Comparison of ENCODE assay signal across 26 mouse cellular contexts in genomic region chr11:74982241-74982640, GRCm38 (mm10). TPM values are rescaled to one million over a fixed set of nuclear protein-coding genes. Genes with fewer than 3 reads are reported as not detected.
A peak's percentile ranks its signal among the peaks of the same experiment; 100 is the strongest.
DNase-seq lines count a peak whose midpoint lies in the region; ATAC-seq and TF ChIP-seq lines count a peak whose summit lies in the region.
"Had no signal": no experiment of that assay in that cellular context is flagged by ENCODE, and none has a peak within 500 bp of the region (broad histone marks: within the 10 kb centered on the region; RNA-seq: fewer than 3 reads in every experiment).

No protein-coding gene starts in this region.

- peak overlapping the region; percentile 72 for H3K27ac ChIP-seq in gastrocnemius, adult 2 months
- peak overlapping the region; percentile 15; the same call in 1 of the 2 replicates for H3K27ac ChIP-seq in heart, postnatal 0 days (ENCODE audit: low read depth)
- H3K27ac ChIP-seq in lung, embryonic 15.5 days, result peak overlapping the region; percentile 49
- no peak overlapping the region for H3K27ac ChIP-seq in lung, postnatal 0 days (ENCODE audit: low read length)
- H3K27ac ChIP-seq: embryonic facial prominence, embryonic 12.5 days; hindbrain, embryonic 12.5 days; hindbrain, postnatal 0 days; kidney, embryonic 15.5 days; neural tube, embryonic 12.5 days had no signal

- no peak overlapping the region for H3K9ac ChIP-seq in heart, postnatal 0 days (replicated peaks; ENCODE audit: low read depth, low read length)
- no peak overlapping the region for H3K9ac ChIP-seq in lung, embryonic 15.5 days
- H3K9ac ChIP-seq in lung, postnatal 0 days (replicated peaks; ENCODE audit: low read depth), result no peak overlapping the region
- H3K9ac ChIP-seq: embryonic facial prominence, embryonic 12.5 days; hindbrain, embryonic 12.5 days; kidney, embryonic 15.5 days; neural tube, embryonic 12.5 days had no signal

- H3K4me3 ChIP-seq in gastrocnemius, adult 2 months, result no peak overlapping the region
- H3K4me3 ChIP-seq in heart, postnatal 0 days (ENCODE audit: low read depth, low read length), result no peak overlapping the region
- no peak overlapping the region for H3K4me3 ChIP-seq in lung, embryonic 15.5 days
- no peak overlapping the region for H3K4me3 ChIP-seq in lung, postnatal 0 days (ENCODE audit: low read depth, low read length)
- H3K4me3 ChIP-seq: embryonic facial prominence, embryonic 12.5 days; hindbrain, embryonic 12.5 days; kidney, embryonic 15.5 days; neural tube, embryonic 12.5 days had no signal

- no peak for ATAC-seq in heart, postnatal 0 days (ENCODE audit: insufficient read depth, low read depth)
- ATAC-seq in lung, embryonic 15.5 days (ENCODE audit: borderline replicate concordance, extremely low read depth, low FRiP score, low TSS enrichment), result no peak
- ATAC-seq in lung, postnatal 0 days, result no peak
- ATAC-seq: midbrain, embryonic 16.5 days had no signal

- peaks cover 4% of the 10 kb centered on the region; the same call in 1 of the 2 replicates for H3K36me3 ChIP-seq in heart, postnatal 0 days (replicated peaks; ENCODE audit: control insufficient read depth, insufficient read depth, low read length)
- H3K36me3 ChIP-seq in lung, embryonic 15.5 days, result 0 out of 2 replicates have a peak, but pooled peaks cover 8% of the 10 kb centered on the region
- H3K36me3 ChIP-seq in lung, postnatal 0 days (ENCODE audit: insufficient read depth, low read length), result no peaks in the 10 kb centered on the region; the same call in 1 of the 2 replicates

- intact Hi-C loops in gastrocnemius, adult 2 months (cut with DNase I), result loop anchor here (10.0 kb wide), 1 partner anchor 313 kb away; no protein-coding TSS in a partner anchor
- intact Hi-C loops in gastrocnemius, postnatal 14 days (cut with DNase I; ENCODE audit: low total_unique reads), result no loop called here

- no peaks in the 10 kb centered on the region for H3K27me3 ChIP-seq in heart, postnatal 0 days (ENCODE audit: control insufficient read depth, insufficient read depth, low read length)
- no peaks in the 10 kb centered on the region for H3K27me3 ChIP-seq in lung, embryonic 15.5 days
- H3K27me3 ChIP-seq in lung, postnatal 0 days (replicated peaks; ENCODE audit: insufficient read depth, low read length), result no peaks in the 10 kb centered on the region
- H3K27me3 ChIP-seq: CH12.LX; embryonic facial prominence, embryonic 12.5 days; hindbrain, embryonic 12.5 days; kidney, embryonic 15.5 days; neural tube, embryonic 12.5 days had no signal

- H3K9me3 ChIP-seq in heart, postnatal 0 days (replicated peaks; ENCODE audit: control insufficient read depth, low read length), result no peaks in the 10 kb centered on the region
- no peaks in the 10 kb centered on the region for H3K9me3 ChIP-seq in lung, embryonic 15.5 days
- no peaks in the 10 kb centered on the region for H3K9me3 ChIP-seq in lung, postnatal 0 days (ENCODE audit: low read length)
- H3K9me3 ChIP-seq: embryonic facial prominence, embryonic 12.5 days; hindbrain, embryonic 12.5 days; kidney, embryonic 15.5 days; neural tube, embryonic 12.5 days had no signal

- TF ChIP-seq CTCF in gastrocnemius, adult 2 months (IDR thresholded peaks at IDR 0.05), result no peak
- no peak for TF ChIP-seq CTCF in heart, postnatal 0 days (IDR thresholded peaks at IDR 0.05; ENCODE audit: low read depth)
- TF ChIP-seq CTCF in lung, postnatal 0 days (IDR thresholded peaks at IDR 0.05), result no peak

- H3K4me1 ChIP-seq in heart, postnatal 0 days (ENCODE audit: control insufficient read depth, insufficient read depth), result no peaks in the 10 kb centered on the region
- H3K4me1 ChIP-seq in lung, embryonic 15.5 days, result peaks cover 10% of the 10 kb centered on the region; the same call in 1 of the 2 replicates
- H3K4me1 ChIP-seq in lung, postnatal 0 days (ENCODE audit: insufficient read depth, low read depth, low read length), result no peaks in the 10 kb centered on the region
- H3K4me1 ChIP-seq: embryonic facial prominence, embryonic 12.5 days; hindbrain, embryonic 12.5 days; neural tube, embryonic 12.5 days had no signal

- TF ChIP-seq EP300 in heart, postnatal 0 days (IDR thresholded peaks at IDR 0.05; ENCODE audit: low read depth), result no peak
- TF ChIP-seq EP300 in lung, postnatal 0 days (IDR thresholded peaks at IDR 0.05), result no peak

- H3K4me2 ChIP-seq in heart, postnatal 0 days (ENCODE audit: low read depth, low read length), result no peak overlapping the region
- no peak overlapping the region for H3K4me2 ChIP-seq in lung, embryonic 15.5 days
- H3K4me2 ChIP-seq in lung, postnatal 0 days (replicated peaks; ENCODE audit: low read depth, low read length), result no peak overlapping the region
- H3K4me2 ChIP-seq: embryonic facial prominence, embryonic 12.5 days; hindbrain, embryonic 12.5 days; kidney, embryonic 15.5 days; midbrain, embryonic 11.5 days; neural tube, embryonic 12.5 days had no signal

- DNase-seq in gastrocnemius, adult 2 months, result no peak
- DNase-seq in gastrocnemius, postnatal 14 days, result no peak
- no peak for DNase-seq in heart, postnatal 0 days (ENCODE audit: low spot score)
- DNase-seq in heart, adult 8-10 months (ENCODE audit: low spot score), result no peak
- no peak for DNase-seq in lung, postnatal 0 days (ENCODE audit: low spot score)
- no peak for DNase-seq in embryo, embryonic 10.5 days (ENCODE audit: low spot score)
- DNase-seq: cerebellum, adult 11 months; cerebellum, adult 9-10 months; cerebellum, postnatal 36 days; embryo, embryonic 11 days; gastrocnemius, postnatal 36 days; kidney, adult 18-20 months; kidney, postnatal 25 days; liver; lung, postnatal 36 days; right cerebral cortex, postnatal 4 days; thymus, postnatal 14 days had no signal

RNA-seq across cellular contexts. Expression of gene Srr, which starts 56.5 kb away (rescaled TPM):
- total RNA-seq in gastrocnemius, adult 2 months (2021), result 10 to 100 TPM; 18.9 to 26.7 TPM
- 10 to 100 TPM; 19.1 to 21.2 TPM for total RNA-seq in gastrocnemius, postnatal 14 days (2021)
- 16.3 and 34.0 TPM in 2 replicates for total RNA-seq in heart, postnatal 0 days (2014; rRNA removed; ENCODE audit: low replicate concordance)
- 14.5 and 15.8 TPM in 2 replicates for polyA plus RNA-seq in heart, postnatal 0 days (2015; fragmentation: Nextera tagmentation; extraction: Ambion mirVana)
- total RNA-seq in heart, adult 8-10 months (2022), result 10 to 100 TPM; 26.5 to 31.3 (median 29.1) TPM
- polyA plus RNA-seq in lung, embryonic 15.5 days (2015; fragmentation: Nextera tagmentation; extraction: Ambion mirVana), result 19.8 and 21.6 TPM in 2 replicates
- polyA plus RNA-seq in lung, postnatal 0 days (2015; fragmentation: Nextera tagmentation; extraction: Ambion mirVana), result 11.9 and 12.9 TPM in 2 replicates

RNA-seq across cellular contexts. Expression of gene Smg6, which starts 56.6 kb away (rescaled TPM):
- total RNA-seq in gastrocnemius, adult 2 months (2021), result 10 to 100 TPM; 11.9 to 12.4 TPM
- 10 to 100 TPM; 10.6 to 10.8 TPM for total RNA-seq in gastrocnemius, postnatal 14 days (2021)
- total RNA-seq in heart, postnatal 0 days (2014; rRNA removed; ENCODE audit: low replicate concordance), result 15.7 and 21.1 TPM in 2 replicates
- 6.9 and 7.1 TPM in 2 replicates for polyA plus RNA-seq in heart, postnatal 0 days (2015; fragmentation: Nextera tagmentation; extraction: Ambion mirVana)
- total RNA-seq in heart, adult 8-10 months (2022), result 10 to 100 TPM; 16.7 to 22.8 (median 20.2) TPM
- polyA plus RNA-seq in lung, embryonic 15.5 days (2015; fragmentation: Nextera tagmentation; extraction: Ambion mirVana), result 14.8 and 17.3 TPM in 2 replicates
- polyA plus RNA-seq in lung, postnatal 0 days (2015; fragmentation: Nextera tagmentation; extraction: Ambion mirVana), result 9.9 and 11.0 TPM in 2 replicates
